Mouse (Mus musculus): Measurements from ENCODE around the gene Appl2. TPM values are rescaled to one million over a fixed set of nuclear protein-coding genes. Genes with fewer than 3 reads are reported as not detected.
A peak's percentile ranks its signal among the peaks of the same experiment; 100 is the strongest.
"Not testable (repeated sequence)": the region's sequence is repeated elsewhere in the genome, so short reads cannot be mapped to it uniquely, and the experiment has no call there.

Gene Appl2
- polyA plus RNA-seq (2012): 0.04 and 0.13 TPM in 2 replicates

DNA sequence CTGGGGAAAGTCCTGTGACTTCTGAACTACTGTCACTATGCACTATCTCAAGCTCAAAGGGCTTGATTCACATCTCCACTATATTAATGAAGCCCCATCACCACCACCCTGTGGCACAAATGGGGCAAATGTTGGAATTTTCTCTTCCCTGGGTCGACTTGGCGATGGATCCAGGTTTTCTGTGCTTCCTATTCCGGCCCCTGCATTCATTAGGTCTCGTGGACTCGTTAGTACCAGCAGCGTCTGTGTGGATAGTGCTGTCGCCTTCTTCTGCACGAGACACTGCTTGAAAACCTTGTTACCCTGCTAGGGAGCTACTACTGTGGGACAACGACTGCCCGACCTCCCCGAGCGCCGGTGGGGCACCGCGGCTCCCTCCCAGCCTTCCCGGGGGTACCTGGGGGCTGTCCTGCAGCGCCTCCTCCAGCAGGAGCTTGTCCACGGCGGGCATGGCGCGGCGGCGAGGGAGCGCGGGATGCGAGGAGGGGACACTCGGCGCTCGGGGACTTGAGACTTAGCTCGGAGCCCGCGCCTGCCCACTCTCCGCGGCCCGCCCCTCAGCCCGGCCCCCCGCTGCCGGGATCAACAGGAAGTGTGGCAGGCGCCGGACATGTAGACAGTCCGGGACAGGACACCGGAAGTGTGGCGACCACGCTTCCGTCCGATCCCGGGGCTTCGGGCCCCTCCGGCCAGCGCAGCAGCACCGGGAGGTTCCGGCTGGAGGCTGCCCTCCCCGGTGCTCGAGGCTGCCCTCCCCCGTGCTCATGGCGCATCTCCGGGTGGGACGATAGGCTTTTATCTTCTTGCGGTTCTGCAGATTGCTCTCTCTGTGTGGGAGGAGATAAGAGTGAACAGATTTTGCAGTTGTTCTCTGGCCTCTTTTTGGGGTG, at the start of gene Appl2:
Gene Appl2 (minus strand): TSS at position 608 of the 890 bp plus-strand sequence.
- Histone ChIP-seq H3K27me3 (ENCODE audit: control insufficient read depth) (peaks cover 51% of the 10 kb centered on the region), H3K4me1 (ENCODE audit: control insufficient read depth) (peaks cover 39% of the 10 kb centered on the region), H3K9me3 (ENCODE audit: control insufficient read depth, low read length) (no peaks in the 10 kb centered on the region)

DNA sequence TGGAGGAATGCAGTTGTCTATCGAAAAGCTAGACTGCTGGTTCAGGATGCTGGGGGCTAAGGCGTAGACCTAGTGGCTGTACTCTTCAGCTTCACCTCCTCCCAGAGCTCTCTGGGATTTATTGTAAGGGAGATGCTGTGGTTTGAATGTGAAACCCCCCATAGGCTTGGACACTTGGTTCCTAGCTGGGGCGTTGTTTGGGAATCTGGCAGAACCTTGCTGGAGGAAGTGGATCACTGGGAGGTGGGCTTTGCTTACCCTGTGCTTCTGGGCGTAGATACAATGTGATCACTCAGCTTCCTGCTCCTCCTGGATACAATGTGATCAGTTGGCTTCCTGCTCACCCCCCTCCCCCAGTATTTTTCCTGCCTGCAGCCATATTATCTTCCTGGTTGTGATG, 47.7 kb upstream of the Appl2 start:
- Histone ChIP-seq H3K9me3 (ENCODE audit: control insufficient read depth, low read length) (no peaks in the 10 kb centered on the region), H3K4me3 (replicated peaks) (no peak overlapping the region), H3K27me3 (ENCODE audit: control insufficient read depth) (no peaks in the 10 kb centered on the region), H3K36me3 (ENCODE audit: control insufficient read depth) (no peaks in the 10 kb centered on the region), H3K4me1 (ENCODE audit: control insufficient read depth) (no peaks in the 10 kb centered on the region; the same call in 1 of the 2 replicates)
- TF ChIP-seq GATA1 (IDR thresholded peaks at IDR 0.05; ENCODE audit: low read length) (no peak), TAL1 (IDR thresholded peaks at IDR 0.05; ENCODE audit: low read length) (no peak)

More for the DNA sequence above, at the start of gene Appl2:
- H3K36me3 ChIP-seq (ENCODE audit: control insufficient read depth): no peaks in the 10 kb centered on the region
- H3K4me3 ChIP-seq (replicated peaks): peak within 1 kb of the TSS; percentile 53
- TF ChIP-seq GATA1 (IDR thresholded peaks at IDR 0.05; ENCODE audit: low read length) (no peak), TAL1 (IDR thresholded peaks at IDR 0.05; ENCODE audit: low read length) (no peak)

DNA sequence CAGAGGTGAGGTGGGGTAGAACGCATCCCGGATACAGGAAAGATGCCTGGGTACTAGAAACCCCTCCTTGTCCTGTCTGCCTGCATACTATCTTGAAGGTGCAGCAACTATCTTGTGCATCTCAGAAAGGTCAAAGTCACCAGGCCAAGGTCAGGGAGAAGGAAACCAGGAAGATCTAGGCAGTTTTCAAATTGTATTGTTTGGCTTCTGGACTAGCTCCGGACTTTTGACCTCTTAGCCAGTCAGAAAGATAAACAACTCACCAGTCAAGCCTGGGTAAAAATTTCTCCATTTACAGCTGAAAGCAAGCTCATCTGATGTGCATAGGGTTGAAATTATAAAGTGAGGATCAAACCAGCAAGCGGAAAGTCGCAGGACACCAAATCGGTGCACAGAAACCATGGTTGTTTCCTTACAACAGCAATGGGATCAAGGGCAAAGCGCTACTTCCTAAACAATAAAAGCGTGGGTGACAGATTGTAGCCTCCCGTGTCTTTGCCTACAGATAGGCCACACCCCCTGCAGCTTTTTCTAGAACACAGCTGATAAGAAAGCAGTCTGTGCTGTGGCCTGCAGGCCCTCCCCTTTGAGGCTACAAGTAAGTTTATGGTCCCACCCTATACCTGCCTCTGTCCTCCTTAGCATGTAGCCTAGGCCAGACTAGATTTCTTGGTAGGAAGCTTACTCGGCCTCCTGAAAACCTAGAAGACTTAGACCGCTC, 43.8 kb upstream of the Appl2 start:
- Histone ChIP-seq H3K9me3 (ENCODE audit: control insufficient read depth, low read length) (no peaks in the 10 kb centered on the region), H3K36me3 (ENCODE audit: control insufficient read depth) (no peaks in the 10 kb centered on the region), H3K4me3 (replicated peaks) (no peak overlapping the region), H3K27me3 (ENCODE audit: control insufficient read depth) (no peaks in the 10 kb centered on the region), H3K4me1 (ENCODE audit: control insufficient read depth) (no peaks in the 10 kb centered on the region; the same call in 1 of the 2 replicates)
- TF ChIP-seq TAL1 (IDR thresholded peaks at IDR 0.05; ENCODE audit: low read length): no peak
- no peak for TF ChIP-seq GATA1 (IDR thresholded peaks at IDR 0.05; ENCODE audit: low read length)

DNA sequence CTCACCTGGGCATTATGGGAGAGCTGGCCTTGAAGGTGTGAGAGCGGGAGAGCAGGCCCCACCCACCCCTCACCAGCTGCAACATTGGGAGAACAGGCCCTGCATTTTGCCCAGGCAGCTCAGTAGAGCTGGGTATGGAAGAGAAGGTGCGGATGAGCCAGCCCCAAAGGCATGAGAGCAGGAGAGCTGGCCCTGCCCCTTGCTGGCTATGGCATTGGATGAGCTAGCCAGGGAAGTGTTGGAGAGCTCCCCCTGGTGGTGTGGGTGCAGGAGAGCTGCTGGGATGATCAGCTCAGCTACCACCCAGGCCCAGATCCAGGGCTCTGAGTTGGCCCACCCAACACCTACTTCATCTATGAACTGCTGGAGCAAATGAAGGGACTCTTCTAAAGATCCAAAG, 39.7 kb upstream of the Appl2 start:
- no peaks in the 10 kb centered on the region; the same call in 1 of the 2 replicates for H3K4me1 ChIP-seq (ENCODE audit: control insufficient read depth)
- no peak overlapping the region for H3K4me3 ChIP-seq (replicated peaks)
- no peak for TF ChIP-seq TAL1 (IDR thresholded peaks at IDR 0.05; ENCODE audit: low read length)
- TF ChIP-seq GATA1 (IDR thresholded peaks at IDR 0.05; ENCODE audit: low read length): no peak
- no peaks in the 10 kb centered on the region for H3K36me3 ChIP-seq (ENCODE audit: control insufficient read depth)
- H3K9me3 ChIP-seq (ENCODE audit: control insufficient read depth, low read length): no peaks in the 10 kb centered on the region; the same call in 1 of the 2 replicates
- no peaks in the 10 kb centered on the region for H3K27me3 ChIP-seq (ENCODE audit: control insufficient read depth)

DNA sequence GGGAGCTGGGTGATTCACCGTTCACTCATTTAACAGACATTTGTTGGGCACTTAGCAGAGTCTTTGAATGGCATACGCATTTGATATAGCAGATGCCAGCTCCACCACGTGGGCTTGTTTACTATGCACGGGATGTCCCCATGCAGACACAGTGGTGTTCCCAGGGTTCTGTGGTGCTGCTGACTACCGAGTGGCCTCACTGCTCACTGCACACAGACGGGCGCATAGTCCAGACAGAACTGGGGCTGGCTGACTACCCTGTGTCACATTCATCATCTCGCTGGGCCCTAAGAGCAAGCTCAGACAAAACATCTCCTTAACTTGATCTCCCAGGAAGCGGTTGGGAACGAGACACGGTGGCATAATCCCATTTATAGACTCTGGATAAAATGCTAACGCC, 32.8 kb upstream of the Appl2 start:
- no peaks in the 10 kb centered on the region for H3K27me3 ChIP-seq (ENCODE audit: control insufficient read depth)
- TF ChIP-seq TAL1 (IDR thresholded peaks at IDR 0.05; ENCODE audit: low read length) (no peak), GATA1 (IDR thresholded peaks at IDR 0.05; ENCODE audit: low read length) (no peak)
- H3K4me1 ChIP-seq (ENCODE audit: control insufficient read depth): no peaks in the 10 kb centered on the region
- H3K4me3 ChIP-seq (replicated peaks): no peak overlapping the region
- no peaks in the 10 kb centered on the region for H3K36me3 ChIP-seq (ENCODE audit: control insufficient read depth)
- peaks cover 3% of the 10 kb centered on the region; the same call in 1 of the 2 replicates for H3K9me3 ChIP-seq (ENCODE audit: control insufficient read depth, low read length)

DNA sequence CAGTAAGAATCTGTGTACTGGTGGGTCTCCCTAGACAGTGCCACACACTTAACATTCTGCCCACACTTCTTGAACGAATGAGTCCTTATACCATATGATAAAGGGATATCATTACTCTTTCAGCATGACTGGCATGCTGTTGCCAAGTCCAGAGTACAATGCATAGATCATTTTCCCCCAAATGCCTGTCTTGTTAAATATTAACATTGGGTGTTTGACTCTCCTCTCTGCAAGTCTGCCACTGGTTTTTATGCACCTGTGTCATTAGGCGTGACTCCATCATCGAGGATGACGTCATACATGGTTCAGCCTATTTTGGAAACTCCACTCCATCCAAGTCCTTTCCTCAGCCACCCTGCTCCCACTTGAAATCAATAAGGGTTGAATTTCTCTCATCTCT, 18.0 kb upstream of the Appl2 start:
- Histone ChIP-seq H3K4me3 (replicated peaks) (no peak overlapping the region), H3K9me3 (ENCODE audit: control insufficient read depth, low read length) (no peaks in the 10 kb centered on the region; the same call in 1 of the 2 replicates), H3K27me3 (ENCODE audit: control insufficient read depth) (no peaks in the 10 kb centered on the region), H3K36me3 (ENCODE audit: control insufficient read depth) (no peaks in the 10 kb centered on the region), H3K4me1 (ENCODE audit: control insufficient read depth) (no peaks in the 10 kb centered on the region)
- TF ChIP-seq GATA1 (IDR thresholded peaks at IDR 0.05; ENCODE audit: low read length) (no peak), TAL1 (IDR thresholded peaks at IDR 0.05; ENCODE audit: low read length) (no peak)

DNA sequence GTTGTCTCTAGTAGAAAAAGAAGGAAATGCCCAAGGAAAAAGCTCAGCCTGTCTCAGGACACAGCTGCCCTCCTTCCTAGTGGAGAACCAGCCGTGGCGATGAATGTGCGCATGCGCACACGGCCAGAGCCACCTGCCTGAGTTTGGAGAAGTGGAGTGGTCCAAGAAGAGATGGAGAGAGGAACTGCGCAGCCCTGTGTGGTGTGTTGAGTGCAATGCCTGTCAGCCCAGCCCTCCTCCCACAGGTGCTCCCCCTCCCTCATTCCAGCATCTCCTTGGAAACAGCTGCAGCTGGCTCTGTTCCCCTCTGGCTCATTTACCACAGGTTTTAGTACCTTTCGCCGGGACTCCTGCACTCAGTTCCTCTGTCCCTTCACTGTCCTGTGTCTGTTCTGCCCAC, 13.4 kb upstream of the Appl2 start:
- Histone ChIP-seq H3K36me3 (ENCODE audit: control insufficient read depth) (no peaks in the 10 kb centered on the region), H3K4me3 (replicated peaks) (no peak overlapping the region), H3K4me1 (ENCODE audit: control insufficient read depth) (no peaks in the 10 kb centered on the region), H3K27me3 (ENCODE audit: control insufficient read depth) (no peaks in the 10 kb centered on the region), H3K9me3 (ENCODE audit: control insufficient read depth, low read length) (no peaks in the 10 kb centered on the region; the same call in 1 of the 2 replicates)
- no peak for TF ChIP-seq GATA1 (IDR thresholded peaks at IDR 0.05; ENCODE audit: low read length)
- no peak for TF ChIP-seq TAL1 (IDR thresholded peaks at IDR 0.05; ENCODE audit: low read length)

DNA sequence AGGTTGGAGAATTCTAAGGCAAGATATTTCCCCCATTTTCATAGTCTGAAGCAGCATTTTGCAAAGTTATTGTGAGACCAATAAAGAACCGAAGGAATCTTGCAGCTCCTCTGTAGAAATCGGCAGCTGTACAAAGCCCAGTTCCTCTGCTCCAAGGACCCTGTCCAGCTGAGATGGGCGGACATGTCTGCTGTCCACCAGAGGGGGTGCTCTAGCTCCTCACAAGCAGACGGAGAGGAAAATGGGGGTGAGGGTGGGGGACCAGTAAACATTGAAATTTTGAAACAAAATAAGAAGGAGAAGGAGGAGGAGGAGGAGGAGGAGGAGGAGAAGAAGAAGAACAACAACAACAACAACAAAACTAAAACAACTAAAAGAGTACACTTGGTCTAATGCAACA, 12.1 kb upstream of the Appl2 start:
- TF ChIP-seq TAL1 (IDR thresholded peaks at IDR 0.05; ENCODE audit: low read length): no peak
- TF ChIP-seq GATA1 (IDR thresholded peaks at IDR 0.05; ENCODE audit: low read length): no peak
- peaks cover 2% of the 10 kb centered on the region; the same call in 1 of the 2 replicates for H3K27me3 ChIP-seq (ENCODE audit: control insufficient read depth)
- no peaks in the 10 kb centered on the region for H3K4me1 ChIP-seq (ENCODE audit: control insufficient read depth)
- peaks cover 4% of the 10 kb centered on the region; the same call in 1 of the 2 replicates for H3K9me3 ChIP-seq (ENCODE audit: control insufficient read depth, low read length)
- no peaks in the 10 kb centered on the region for H3K36me3 ChIP-seq (ENCODE audit: control insufficient read depth)
- no peak overlapping the region for H3K4me3 ChIP-seq (replicated peaks)

DNA sequence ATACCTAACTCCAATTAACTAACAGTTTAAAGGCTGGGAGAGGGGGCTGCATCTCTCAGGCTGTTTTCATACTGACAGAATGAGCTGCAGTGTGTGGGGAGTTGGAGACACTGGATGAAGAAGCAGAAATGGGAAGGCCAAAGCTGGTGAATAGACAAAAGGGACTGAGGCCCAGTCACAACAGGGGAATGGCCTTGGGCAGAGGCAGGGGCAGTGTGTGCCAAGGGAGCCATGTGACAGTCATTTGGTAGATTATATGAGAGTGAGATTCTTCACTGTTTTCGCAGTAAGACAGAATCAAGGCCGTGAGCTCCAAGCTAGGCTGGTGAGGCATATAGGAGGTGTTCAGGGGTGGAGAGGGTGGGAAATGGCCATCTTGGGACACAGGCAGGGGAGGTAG, 6.1 kb upstream of the Appl2 start:
- H3K27me3 ChIP-seq (ENCODE audit: control insufficient read depth): peaks cover 16% of the 10 kb centered on the region
- H3K4me1 ChIP-seq (ENCODE audit: control insufficient read depth): no peaks in the 10 kb centered on the region
- no peaks in the 10 kb centered on the region for H3K36me3 ChIP-seq (ENCODE audit: control insufficient read depth)
- no peak overlapping the region for H3K4me3 ChIP-seq (replicated peaks)
- no peak for TF ChIP-seq TAL1 (IDR thresholded peaks at IDR 0.05; ENCODE audit: low read length)
- no peak for TF ChIP-seq GATA1 (IDR thresholded peaks at IDR 0.05; ENCODE audit: low read length)
- peaks cover 4% of the 10 kb centered on the region; the same call in 1 of the 2 replicates for H3K9me3 ChIP-seq (ENCODE audit: control insufficient read depth, low read length)

DNA sequence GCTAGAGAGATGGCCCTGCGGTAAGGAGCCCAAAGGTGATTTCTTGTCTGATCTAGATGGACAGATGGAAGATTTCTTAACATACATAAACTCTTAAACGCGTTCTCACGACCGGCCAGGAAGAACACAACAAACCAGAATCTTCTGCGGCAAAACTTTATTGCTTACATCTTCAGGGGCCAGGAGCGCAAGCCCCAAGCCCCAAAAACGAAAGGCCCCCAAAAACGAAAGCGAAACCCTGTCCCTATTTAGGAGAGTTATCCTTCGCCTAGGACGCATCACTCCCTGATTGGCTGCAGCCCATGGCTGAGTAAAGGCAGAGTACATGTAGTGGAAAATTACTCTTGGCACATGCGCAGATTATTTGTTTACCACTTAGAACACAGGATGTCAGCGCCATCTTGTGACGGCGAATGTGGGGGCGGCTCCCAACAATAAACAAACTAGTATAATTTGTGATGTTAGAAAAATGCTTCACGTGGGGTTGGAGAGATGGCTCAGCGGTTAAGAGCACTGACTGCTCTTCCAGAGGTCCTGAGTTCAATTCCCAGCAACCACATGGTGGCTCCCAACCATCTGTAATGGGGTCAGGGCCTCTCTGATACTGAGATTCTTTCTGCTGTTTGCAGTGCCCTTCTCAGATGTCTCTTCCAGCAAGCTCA, 3.8 kb upstream of the Appl2 start:
- not testable (repeated sequence) for H3K4me1 ChIP-seq (ENCODE audit: control insufficient read depth); H3K4me3 ChIP-seq (replicated peaks)
- H3K27me3 ChIP-seq (ENCODE audit: control insufficient read depth): peaks cover 38% of the 10 kb centered on the region

More for the DNA sequence above, 3.8 kb upstream of the Appl2 start:
- not testable (repeated sequence) for H3K9me3 ChIP-seq (ENCODE audit: control insufficient read depth, low read length); H3K36me3 ChIP-seq (ENCODE audit: control insufficient read depth)
